ENCODE assay signal across 8 mouse cellular contexts in the genomic region with DNA sequence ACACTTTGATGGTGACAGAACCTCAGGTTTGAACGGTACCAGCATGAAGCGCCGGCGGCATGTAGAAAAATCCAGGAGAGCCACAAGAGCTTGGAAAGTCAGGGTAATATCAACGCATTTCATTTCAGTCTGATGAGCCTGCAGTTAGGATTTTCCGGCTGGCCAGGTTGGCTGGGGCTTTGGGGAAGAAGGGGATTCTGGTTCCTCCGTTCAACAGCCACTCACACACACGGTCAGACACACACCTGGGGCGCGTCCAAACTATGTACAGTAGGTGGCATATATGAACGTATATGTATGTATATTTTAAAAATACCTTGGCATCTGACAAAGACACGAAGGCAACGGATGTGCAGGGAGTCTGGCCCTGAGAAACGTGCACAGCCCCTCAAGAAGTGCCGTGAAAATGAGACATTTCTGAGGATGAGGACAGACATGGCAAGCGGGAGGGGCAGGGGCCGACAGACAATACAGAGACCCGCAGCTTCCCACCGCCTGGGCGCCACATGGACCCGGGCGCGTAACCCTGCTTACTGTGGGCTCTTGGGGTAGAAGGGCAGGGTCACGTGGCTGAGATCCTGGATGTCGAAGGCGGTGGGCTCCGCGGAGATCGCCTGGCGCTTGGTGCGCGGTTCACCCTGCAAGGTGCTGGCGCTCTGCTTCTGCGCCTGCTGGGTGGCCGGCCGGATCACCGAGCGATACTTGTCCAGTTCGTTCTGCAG.
DNase-seq lines count a peak whose midpoint lies in the region; ATAC-seq and TF ChIP-seq lines count a peak whose summit lies in the region.

No protein-coding gene starts in this region.

- no peaks in the 10 kb centered on the region for H3K36me3 ChIP-seq in testis, adult 2 months (ENCODE audit: control insufficient read depth, insufficient read depth, low read length)
- no peaks in the 10 kb centered on the region for H3K36me3 ChIP-seq in hindbrain, embryonic 10.5 days
- H3K36me3 ChIP-seq in limb, embryonic 11.5 days (ENCODE audit: control insufficient read depth, insufficient read depth, low read length) = no peaks in the 10 kb centered on the region

- no peaks in the 10 kb centered on the region for H3K27me3 ChIP-seq in testis, adult 2 months (ENCODE audit: control insufficient read depth, insufficient read depth, low read length)
- H3K27me3 ChIP-seq in hindbrain, embryonic 10.5 days (ENCODE audit: insufficient read depth, poor library complexity, severe bottlenecking) = peaks cover 29% of the 10 kb centered on the region
- no peaks in the 10 kb centered on the region for H3K27me3 ChIP-seq in limb, embryonic 11.5 days (ENCODE audit: control insufficient read depth, insufficient read depth, low read length)

- H3K9me3 ChIP-seq in hindbrain, embryonic 10.5 days = no peaks in the 10 kb centered on the region
- no peaks in the 10 kb centered on the region for H3K9me3 ChIP-seq in limb, embryonic 11.5 days (ENCODE audit: control insufficient read depth, low read length)

- WGBS in hindbrain, embryonic 10.5 days = 5% methylated on average over 39 of the region's 39 CpGs
- WGBS in limb, embryonic 11.5 days = 6% methylated on average over 39 of the region's 39 CpGs

- TF ChIP-seq POLR2A in testis, adult 2 months (IDR thresholded peaks at IDR 0.05; ENCODE audit: control insufficient read depth, low read depth, low read length) = no peak

- peak; percentile 83; the same call in 1 of the 2 replicates for ATAC-seq in limb, embryonic 11.5 days (ENCODE audit: insufficient number of reproducible peaks, low FRiP score, low TSS enrichment, low read depth)

- peaks cover 10% of the 10 kb centered on the region for H3K4me1 ChIP-seq in testis, adult 2 months (ENCODE audit: control insufficient read depth, insufficient read depth, low read length)
- H3K4me1 ChIP-seq in hindbrain, embryonic 10.5 days (replicated peaks) = peaks cover 27% of the 10 kb centered on the region
- no peaks in the 10 kb centered on the region; the same call in 1 of the 2 replicates for H3K4me1 ChIP-seq in limb, embryonic 11.5 days (ENCODE audit: control insufficient read depth, insufficient read depth, low read length)

- H3K27ac ChIP-seq in testis, adult 2 months (ENCODE audit: control insufficient read depth, insufficient read depth, low read depth, low read length) = no peak overlapping the region
- H3K27ac ChIP-seq in hindbrain, embryonic 10.5 days = peak overlapping the region; percentile 89
- H3K27ac ChIP-seq in limb, embryonic 11.5 days (replicated peaks; ENCODE audit: low read depth, low read length) = no peak overlapping the region

- DNase-seq in adrenal gland, postnatal 14 days = peak; percentile 29
- DNase-seq in adrenal gland, adult 2 months = no peak
- DNase-seq in testis, postnatal 14 days (ENCODE audit: low spot score) = no peak
- peak; percentile 70 for DNase-seq in hindbrain, embryonic 10.5 days (ENCODE audit: low spot score)
- DNase-seq in limb, embryonic 11.5 days (ENCODE audit: low spot score) = peak; percentile 74
- DNase-seq in neural tube, embryonic 10.5 days (ENCODE audit: extremely low spot score, low spot score) = peak; percentile 74
- no peak for DNase-seq in ovary, postnatal 10 days (ENCODE audit: low spot score)

- peak overlapping the region; percentile 90 for H3K4me2 ChIP-seq in limb, embryonic 11.5 days (ENCODE audit: low read depth, severe bottlenecking)

- H3K4me3 ChIP-seq in testis, adult 2 months (ENCODE audit: control insufficient read depth, low read depth, low read length) = peak overlapping the region; percentile 59
- H3K4me3 ChIP-seq in hindbrain, embryonic 10.5 days = peak overlapping the region; percentile 78
- peak overlapping the region; percentile 56 for H3K4me3 ChIP-seq in limb, embryonic 11.5 days (ENCODE audit: low read depth, low read length)

- H3K9ac ChIP-seq in limb, embryonic 11.5 days (ENCODE audit: low read length) = peak overlapping the region; percentile 66

- TF ChIP-seq CTCF in testis, adult 2 months (IDR thresholded peaks at IDR 0.05; ENCODE audit: control insufficient read depth, insufficient read depth, insufficient replicate concordance, low read depth, low read length) = no peak

Comparison
In these comparisons a context has a peak if more than half of its experiments do, and no peak if none do; other contexts are left out.
1. DNase-seq: peak in adrenal gland, postnatal 14 days (single experiment), hindbrain, embryonic 10.5 days (single experiment), limb, embryonic 11.5 days (single experiment) and neural tube, embryonic 10.5 days (single experiment); none in adrenal gland, adult 2 months (single experiment), testis, postnatal 14 days (single experiment) and ovary, postnatal 10 days (single experiment).
2. Peak in every context shown above with its lines, with median percentiles within 50 percentile points of each other: H3K4me3 ChIP-seq.